Mouse (Mus musculus): ENCODE results near the gene Wdr74. TPM values are rescaled to one million over a fixed set of nuclear protein-coding genes. Genes with fewer than 3 reads are reported as not detected.
"Not testable (repeated sequence)": the region's sequence is repeated elsewhere in the genome, so short reads cannot be mapped to it uniquely, and the experiment has no call there.

Gene Wdr74
- total RNA-seq, 2 experiments from 2014 or later: 55.9 to 56.5 TPM

GRCm38 (mm10) chr19:8715868-8716766 is 19.5 kb upstream of the Wdr74 start:
- intact Hi-C loops (cut with DNase I): no loop called here
- DNase-seq: no peak

GRCm38 (mm10) chr19:8716767-8717475 is 18.7 kb upstream of the Wdr74 start:
- intact Hi-C loops (cut with DNase I): no loop called here
- DNase-seq: no peak

GRCm38 (mm10) chr19:8718357-8718756 is 17.3 kb upstream of the Wdr74 start:
- DNase-seq: peak; percentile 52
- intact Hi-C loops (cut with DNase I): no loop called here

DNA sequence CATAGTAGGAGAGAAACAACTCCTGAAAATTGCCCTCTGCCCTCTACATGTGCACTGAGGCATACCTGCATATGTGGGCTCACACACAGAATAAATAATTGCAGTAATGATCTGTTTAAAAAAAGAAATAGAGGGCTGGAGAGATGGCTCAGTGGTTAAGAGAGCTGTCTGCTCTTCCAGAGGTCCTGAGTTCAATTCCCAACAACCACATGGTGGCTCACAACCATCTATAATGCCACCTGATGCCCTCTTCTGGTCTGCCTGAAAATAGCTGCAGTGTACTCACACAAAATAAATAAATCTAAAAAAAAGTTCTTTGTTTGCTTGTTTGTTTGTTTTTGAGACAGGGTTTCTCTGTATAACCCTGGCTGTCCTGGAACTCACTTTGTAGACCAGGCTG is 16.6 kb upstream of the Wdr74 start:
- intact Hi-C loops (cut with DNase I); DNase-seq: not testable (repeated sequence)

GRCm38 (mm10) chr19:8721378-8721777 is 14.2 kb upstream of the Wdr74 start:
- DNase-seq: no peak
- intact Hi-C loops (cut with DNase I): no loop called here

GRCm38 (mm10) chr19:8722021-8722420 is 13.6 kb upstream of the Wdr74 start:
- intact Hi-C loops (cut with DNase I): no loop called here
- DNase-seq: no peak

GRCm38 (mm10) chr19:8722559-8722906 is 13.1 kb upstream of the Wdr74 start:
- DNase-seq: no peak
- intact Hi-C loops (cut with DNase I): no loop called here

- peak; percentile 98 for DNase-seq
- intact Hi-C loops (cut with DNase I): no loop called here
Observed at GRCm38 (mm10) chr19:8722907-8723573, 12.6 kb upstream of the Wdr74 start, which contains the start of gene Slc3a2. Gene Slc3a2 (minus strand): TSS chr19:8723369.

DNA sequence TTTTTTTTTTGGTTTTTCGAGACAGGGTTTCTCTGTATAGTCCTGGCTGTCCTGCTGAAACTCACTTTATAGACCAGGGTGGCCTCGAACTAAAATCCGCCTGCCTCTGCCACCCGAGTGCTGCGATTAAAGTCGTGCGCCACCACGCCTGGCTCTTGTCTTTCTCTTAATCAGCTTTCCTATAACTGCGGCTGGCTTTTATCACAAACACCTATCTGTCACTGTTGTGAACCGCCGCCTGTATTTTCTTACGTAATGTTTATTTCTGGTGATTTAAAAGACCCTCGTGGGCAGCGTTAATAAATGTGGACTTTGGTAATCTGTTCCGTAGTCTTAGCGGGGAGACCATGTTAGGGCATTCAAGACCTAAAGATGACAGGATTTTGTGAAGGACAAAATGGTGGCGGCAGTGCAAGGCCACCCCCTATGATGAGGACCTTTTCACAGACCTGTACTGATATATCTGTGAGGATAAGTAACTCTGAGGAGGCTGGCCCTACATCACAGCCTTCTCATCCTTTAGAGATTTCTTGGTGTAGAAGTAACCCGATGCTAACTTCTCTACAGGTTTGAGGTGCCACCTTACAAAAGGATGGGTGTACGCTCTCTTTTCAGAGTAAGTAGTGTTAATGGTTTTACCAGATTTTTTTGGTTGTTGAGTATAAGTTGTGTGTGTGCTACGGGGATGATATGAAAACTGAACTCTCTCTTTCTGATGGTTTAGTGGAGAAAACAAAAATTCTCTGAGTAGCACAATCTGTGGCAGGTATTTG is 11.9 kb upstream of the Wdr74 start:
- intact Hi-C loops (cut with DNase I): no loop called here
- DNase-seq: no peak

DNA sequence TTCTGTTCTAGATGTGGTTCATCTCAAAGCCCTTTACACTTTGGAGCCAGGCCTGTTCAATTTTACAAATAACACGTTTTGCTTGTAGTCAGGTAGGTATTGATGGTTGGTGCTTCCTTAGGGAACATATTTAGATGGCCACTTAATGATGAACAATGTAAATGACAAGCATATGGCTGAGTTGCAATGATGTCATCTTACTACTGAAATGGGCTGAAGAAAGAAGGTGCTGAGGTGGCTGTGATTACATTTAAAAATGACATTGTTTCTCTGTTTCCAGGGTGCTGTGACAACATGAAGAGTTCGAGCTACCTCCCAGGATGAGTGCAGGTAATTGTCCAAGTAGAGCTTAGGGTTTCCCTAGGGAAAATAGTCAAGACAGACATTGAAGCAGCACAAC is 11.2 kb upstream of the Wdr74 start:
- no peak for DNase-seq
- intact Hi-C loops (cut with DNase I): no loop called here

DNA sequence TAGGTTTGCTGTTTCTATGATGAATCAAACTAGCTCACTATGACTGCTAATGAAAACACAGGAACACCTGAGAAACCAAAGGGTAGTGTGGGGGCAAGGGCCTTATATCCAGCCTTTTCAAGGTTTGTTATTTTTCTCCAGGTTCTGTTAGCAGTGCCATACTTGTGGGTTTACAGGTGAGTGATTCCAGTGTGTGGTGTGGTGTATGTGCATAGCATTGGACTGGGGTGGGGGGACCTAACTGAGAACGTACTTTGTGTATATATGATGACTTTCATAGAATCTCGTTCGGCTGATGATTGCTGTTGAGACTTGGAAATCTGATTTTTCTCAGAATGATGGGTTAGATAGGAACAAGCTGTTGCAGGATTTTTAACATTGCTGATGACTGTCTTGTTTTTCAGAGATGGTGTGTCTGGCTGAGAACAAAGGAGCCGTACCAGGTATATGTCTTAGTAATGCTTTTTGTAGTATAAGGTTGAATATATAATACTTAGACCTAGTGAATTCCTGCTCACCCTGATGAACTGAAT is 10.5 kb upstream of the Wdr74 start:
- intact Hi-C loops (cut with DNase I): no loop called here
- DNase-seq: no peak

DNA sequence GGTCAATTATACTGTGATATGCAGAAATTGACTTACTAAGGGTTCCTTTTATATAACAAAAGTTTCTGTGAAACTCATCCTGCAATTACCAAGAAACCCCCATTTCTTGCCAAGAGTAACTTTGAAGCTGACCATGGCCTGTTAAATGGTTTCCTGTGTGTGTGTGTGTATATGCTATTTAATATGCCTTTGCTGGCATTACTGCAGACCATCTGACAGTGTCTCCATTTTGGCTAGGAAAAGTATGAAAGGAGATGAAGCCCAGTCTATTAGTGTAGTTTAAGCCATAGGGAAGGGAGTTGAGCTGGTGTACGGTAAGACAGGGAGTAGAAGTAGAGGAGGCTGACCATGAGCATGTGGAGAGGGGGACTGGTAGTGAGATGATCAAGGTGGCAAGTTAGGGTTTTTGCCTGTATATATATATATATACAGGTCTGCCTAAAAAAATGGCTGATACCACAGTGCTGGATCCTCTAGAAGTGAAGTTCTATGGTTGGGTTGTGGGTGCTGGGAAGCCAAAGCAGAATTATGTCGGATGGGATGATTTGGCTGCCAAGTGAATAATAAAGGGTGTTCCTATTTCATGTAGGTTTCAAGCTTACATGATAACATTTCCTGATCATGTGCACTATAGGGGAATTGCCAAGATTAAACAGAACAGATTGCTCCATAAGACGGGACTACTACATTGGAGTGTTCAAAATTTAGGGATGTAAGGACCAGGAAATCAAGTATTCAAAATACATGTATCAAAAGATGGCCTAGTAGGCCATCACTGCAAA is 8.8 kb upstream of the Wdr74 start:
- DNase-seq: no peak
- intact Hi-C loops (cut with DNase I): no loop called here

GRCm38 (mm10) chr19:8727495-8728114 is 8.0 kb upstream of the Wdr74 start:
- intact Hi-C loops (cut with DNase I): no loop called here
- DNase-seq: no peak

DNA sequence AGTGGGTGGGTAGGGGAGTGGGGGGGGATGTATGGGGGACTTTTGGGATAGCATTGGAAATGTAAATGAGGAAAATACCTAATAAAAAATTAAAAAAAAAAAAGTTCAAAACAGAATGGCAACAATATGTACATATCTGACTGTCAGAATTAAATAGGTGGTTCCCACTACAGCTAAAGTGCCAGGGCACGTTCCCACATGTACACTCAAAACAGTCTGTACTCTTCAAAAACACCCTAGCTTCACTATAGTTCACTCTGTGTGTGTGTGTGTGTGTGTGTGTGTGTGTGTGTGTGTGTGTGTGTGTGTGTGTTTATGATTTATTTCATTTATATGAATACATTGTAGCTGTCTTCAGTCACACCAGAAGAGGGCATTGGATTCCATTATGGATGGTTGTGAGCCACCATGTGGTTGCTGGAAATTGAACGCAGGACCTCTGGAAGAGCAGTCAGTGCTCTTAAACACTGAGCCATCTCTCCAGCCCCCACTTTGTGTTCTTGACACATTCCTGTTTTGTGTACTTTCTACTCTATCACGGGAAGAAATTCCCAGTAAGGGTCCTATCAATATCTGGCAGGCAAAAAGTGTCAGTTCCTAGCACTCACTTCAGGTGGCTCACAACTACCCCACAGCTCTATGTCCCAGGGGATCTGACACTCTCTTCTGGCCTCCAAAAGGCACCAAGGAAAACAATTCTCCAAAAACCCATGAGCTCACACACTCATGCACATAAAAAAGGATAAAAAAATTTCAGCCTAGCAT is 7.1 kb upstream of the Wdr74 start:
- DNase-seq; intact Hi-C loops (cut with DNase I): not testable (repeated sequence)

GRCm38 (mm10) chr19:8734334-8734733 is 1.3 kb upstream of the Wdr74 start:
- DNase-seq: no peak
- intact Hi-C loops (cut with DNase I): no loop called here

GRCm38 (mm10) chr19:8736160-8736467 is 487 bp downstream of the Wdr74 start:
- DNase-seq: no peak
- intact Hi-C loops (cut with DNase I): no loop called here

DNA sequence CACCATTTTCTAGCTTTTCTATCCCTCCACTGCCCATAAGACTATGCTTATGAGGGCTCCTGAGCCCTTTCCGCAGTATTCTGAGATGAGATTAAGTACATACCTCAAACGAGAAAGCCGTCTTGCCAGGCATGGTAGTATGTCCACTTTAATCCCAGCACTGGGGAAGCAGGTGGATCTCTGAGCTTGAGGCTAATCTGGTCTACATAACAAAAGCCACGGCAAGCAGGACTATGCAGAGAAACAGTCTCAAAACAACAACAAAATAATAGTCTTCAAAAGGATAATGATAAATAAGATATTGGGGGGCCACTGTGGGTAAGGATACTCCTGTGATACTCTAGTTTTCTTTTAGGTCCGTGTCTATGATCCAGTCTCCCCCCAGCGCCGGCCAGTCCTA is 3.3 kb downstream of the Wdr74 start:
- DNase-seq: no peak
- intact Hi-C loops (cut with DNase I): no loop called here

GRCm38 (mm10) chr19:8739646-8740045 is 4.0 kb downstream of the Wdr74 start:
- no peak for DNase-seq
- intact Hi-C loops (cut with DNase I): no loop called here

GRCm38 (mm10) chr19:8740603-8741002 is 5.0 kb downstream of the Wdr74 start, which contains the start of gene 1700092M07Rik:
Gene 1700092M07Rik (plus strand): TSS chr19:8740718.
- DNase-seq: peak; percentile 16
- intact Hi-C loops (cut with DNase I): no loop called here
